Mouse (Mus musculus) forebrain, embryonic 10.5 days (tissue): ENCODE results near the gene Lgals7. TPM values are rescaled to one million over a fixed set of nuclear protein-coding genes. Genes with fewer than 3 reads are reported as not detected.

Experiments used
- DNase-seq: peaks from one replicate; pipeline ENCODE4 v3.0.0-alpha.2; 2017; ENCODE audit warnings: low spot score; ENCODE audit errors: extremely low spot score
- H3K27ac ChIP-seq: fragments of 300-500 bp; sonication (generic); 2 replicates; pipeline ENCODE4 v1.5.1; 2016; ENCODE audit warnings: mild to moderate bottlenecking
- H3K27me3 ChIP-seq: fragments of 300-500 bp; sonication (generic); 2 replicates; pipeline ENCODE4 v1.6.1; 2016; ENCODE audit warnings: mild to moderate bottlenecking; ENCODE audit not compliant: poor library complexity, severe bottlenecking
- H3K36me3 ChIP-seq: fragments of 300-500 bp; sonication (generic); replicated peaks from 2 replicates; pipeline ENCODE4 v1.6.1; 2016; ENCODE audit warnings: mild to moderate bottlenecking, moderate library complexity
- H3K4me1 ChIP-seq: fragments of 300-500 bp; sonication (generic); 2 replicates; pipeline ENCODE4 v1.6.1; 2016
- H3K4me3 ChIP-seq: fragments of 300-500 bp; sonication (generic); 2 replicates; pipeline ENCODE4 v1.5.1; 2016; ENCODE audit warnings: mild to moderate bottlenecking, moderate library complexity
- H3K9me3 ChIP-seq: fragments of 300-500 bp; sonication (generic); 2 replicates; pipeline ENCODE4 v1.6.1; 2016; ENCODE audit warnings: mild to moderate bottlenecking, moderate library complexity
- WGBS: fragments of 180-500 bp; shearing (Covaris S2); methylation state at CpG from one replicate; pipeline ENCODE4 v1.1.7; 2016; 5-methylcytosine and 5-hydroxymethylcytosine counted together
- polyA plus RNA-seq: library from polyadenylated mRNA; unstranded; fragments of >200 nt; fragmentation: Nextera tagmentation; extraction: Ambion mirVana; gene quantifications from 2 replicates; pipeline ENCODE4 v1.2.1, GENCODE M21; 2016

Lgals7 gene
- polyA plus RNA-seq, 1 experiment from 2014 or later = 0.26 TPM

- no peaks in the 10 kb centered on the region for H3K27me3 ChIP-seq
- H3K27ac ChIP-seq = no peak overlapping the region
- H3K36me3 ChIP-seq = peaks cover 100% of the 10 kb centered on the region
- no peak for DNase-seq
- no peaks in the 10 kb centered on the region for H3K9me3 ChIP-seq
- 84% methylated on average over 11 of the region's 11 CpGs for WGBS
- H3K4me3 ChIP-seq = no peak overlapping the region
- 0 out of 2 replicates have a peak, but pooled peaks cover 1% of the 10 kb centered on the region for H3K4me1 ChIP-seq
Observed at GRCm38 (mm10) chr7:28913171-28913570, 49.5 kb downstream of the Lgals7 start.

Other genes starting within 250 kb of the Lgals7 start
- not detected in 2 replicates for gene Acp7, start 232.5 kb upstream of the Lgals7 start, polyA plus RNA-seq
- gene Fbxo27, start 171.0 kb upstream of the Lgals7 start, polyA plus RNA-seq = 6.2 and 6.4 TPM in 2 replicates
- gene Fbxo17, start 147.0 kb upstream of the Lgals7 start, polyA plus RNA-seq = 10.7 and 13.9 TPM in 2 replicates
- gene Mrps12, start 122.0 kb upstream of the Lgals7 start, polyA plus RNA-seq = 156 and 161 TPM in 2 replicates
- 40.7 and 43.4 TPM in 2 replicates for gene Sars2, start 121.9 kb upstream of the Lgals7 start, polyA plus RNA-seq
- gene Ccer2, start 107.7 kb upstream of the Lgals7 start, polyA plus RNA-seq = not detected in 2 replicates
- gene Sirt2, start 97.1 kb upstream of the Lgals7 start, polyA plus RNA-seq = 60.8 and 63.5 TPM in 2 replicates
- gene Nfkbib, start 96.3 kb upstream of the Lgals7 start, polyA plus RNA-seq = 56.6 and 57.6 TPM in 2 replicates
- 3.4 and 3.8 TPM in 2 replicates for gene Rinl, start 74.9 kb upstream of the Lgals7 start, polyA plus RNA-seq
- 325 and 336 TPM in 2 replicates for gene Hnrnpl, start 55.3 kb upstream of the Lgals7 start, polyA plus RNA-seq
- gene Ech1, start 38.6 kb upstream of the Lgals7 start, polyA plus RNA-seq = 68.5 and 72.0 TPM in 2 replicates
- gene Lgals4, start 30.0 kb upstream of the Lgals7 start, polyA plus RNA-seq = 2.9 and 3.1 TPM in 2 replicates
- 0.21 and 0.43 TPM in 2 replicates for gene Capn12, start 17.6 kb downstream of the Lgals7 start, polyA plus RNA-seq
- gene Actn4, start 98.5 kb downstream of the Lgals7 start, polyA plus RNA-seq = 235 and 255 TPM in 2 replicates
- 415 and 425 TPM in 2 replicates for gene Eif3k, start 118.0 kb downstream of the Lgals7 start, polyA plus RNA-seq
- 10.2 and 13.4 TPM in 2 replicates for gene Map4k1, start 118.2 kb downstream of the Lgals7 start, polyA plus RNA-seq